Mouse (Mus musculus) ovary, postnatal 36 days (tissue): ENCODE measurements around the gene Crybg1.

Experiments used
- DNase-seq: peaks from one replicate; pipeline ENCODE4 v3.0.0; 2022; ENCODE audit warnings: low spot score, mixed read lengths

Crybg1 gene

GRCm38 (mm10) chr10:44148337-44149317, at the start of gene Crybg1:
Gene Crybg1 (minus strand): TSS chr10:44148853.
- peak; percentile 78 for DNase-seq

- no peak for DNase-seq
Observed at GRCm38 (mm10) chr10:44177365-44177764, 28.7 kb upstream of the Crybg1 start.

GRCm38 (mm10) chr10:44176548-44176947, 27.9 kb upstream of the Crybg1 start:
- no peak for DNase-seq

- no peak for DNase-seq
Observed at GRCm38 (mm10) chr10:44176120-44176519, 27.5 kb upstream of the Crybg1 start.

GRCm38 (mm10) chr10:44170145-44170544, 21.5 kb upstream of the Crybg1 start:
- DNase-seq: no peak

- no peak for DNase-seq
Observed at GRCm38 (mm10) chr10:44167061-44167460, 18.4 kb upstream of the Crybg1 start.

- DNase-seq: no peak
Observed at GRCm38 (mm10) chr10:44164258-44164975, 15.8 kb upstream of the Crybg1 start.

GRCm38 (mm10) chr10:44163028-44163427, 14.4 kb upstream of the Crybg1 start:
- no peak for DNase-seq

GRCm38 (mm10) chr10:44160150-44160549, 11.5 kb upstream of the Crybg1 start:
- no peak for DNase-seq

- DNase-seq: no peak
Observed at GRCm38 (mm10) chr10:44157489-44157888, 8.8 kb upstream of the Crybg1 start.

GRCm38 (mm10) chr10:44150501-44150900, 1.8 kb upstream of the Crybg1 start:
- DNase-seq: no peak

- no peak for DNase-seq
Observed at GRCm38 (mm10) chr10:44143401-44143800, 5.3 kb downstream of the Crybg1 start.

GRCm38 (mm10) chr10:44138137-44138855, 10.4 kb downstream of the Crybg1 start:
- DNase-seq: no peak

GRCm38 (mm10) chr10:44126047-44126446, 22.6 kb downstream of the Crybg1 start:
- DNase-seq: no peak

GRCm38 (mm10) chr10:44124400-44124933, 24.2 kb downstream of the Crybg1 start:
- no peak for DNase-seq

GRCm38 (mm10) chr10:44118616-44119015, 30.0 kb downstream of the Crybg1 start:
- no peak for DNase-seq

- no peak for DNase-seq
Observed at GRCm38 (mm10) chr10:44116796-44117195, 31.9 kb downstream of the Crybg1 start.

GRCm38 (mm10) chr10:44114611-44115010, 34.0 kb downstream of the Crybg1 start:
- DNase-seq: no peak

- DNase-seq: no peak
Observed at GRCm38 (mm10) chr10:44112005-44112675, 36.5 kb downstream of the Crybg1 start.

GRCm38 (mm10) chr10:44111168-44111567, 37.5 kb downstream of the Crybg1 start:
- DNase-seq: no peak

- DNase-seq: no peak
Observed at GRCm38 (mm10) chr10:44110460-44110859, 38.2 kb downstream of the Crybg1 start.
